Mouse (Mus musculus) left cerebral cortex, adult 2 months (tissue): Measurements from ENCODE around the gene Cfap52. TPM values are rescaled to one million over a fixed set of nuclear protein-coding genes. Genes with fewer than 3 reads are reported as not detected.

Experiments used
- DNase-seq, 2 experiments: peaks; one replicate each; pipeline ENCODE4 v3.0.0; 2021 to 2022; ENCODE audit warnings: low spot score in 2 of 2, mixed read lengths in 1 of 2; ENCODE audit errors: extremely low spot score in 1 of 2
- H3K27ac ChIP-seq: fragments of 200-600 bp; 2 replicates; pipeline ENCODE4 v1.8.1; 2022
- H3K4me3 ChIP-seq: fragments of 200-600 bp; 2 replicates; pipeline ENCODE4 v1.8.1; 2022
- CTCF ChIP-seq: fragments of 200-600 bp; IDR thresholded peaks from 2 replicates; pipeline ENCODE4 v1.8.1; 2022; ENCODE audit warnings: antibody characterized with exemption, mild to moderate bottlenecking, moderate library complexity
- intact Hi-C: fragments of 180-260 bp; cut with DNase I; formaldehyde crosslinking; loops from one replicate; pipeline ENCODE4 v1.15.1; 2025
- total RNA-seq, 2 experiments: library from RNA; stranded (reverse); gene quantifications; 2 replicates each; pipeline ENCODE4 v1.2.3; 2021

Gene Cfap52
- total RNA-seq, 2 experiments from 2014 or later = 7.3 to 7.7 TPM

- intact Hi-C loops = no loop called here
- H3K4me3 ChIP-seq = no peak overlapping the region
- peak; percentile 31 for TF ChIP-seq CTCF
Measured at GRCm38 (mm10) chr11:67923720-67924119, 41.7 kb downstream of the Cfap52 start.

GRCm38 (mm10) chr11:67922755-67923125 lies 42.7 kb downstream of the Cfap52 start:
- intact Hi-C loops = no loop called here
- DNase-seq = peak; percentile 42 to 59
- H3K27ac ChIP-seq = peak overlapping the region; percentile 80; the same call in 1 of the 2 replicates

More at GRCm38 (mm10) chr11:67923720-67924119, 41.7 kb downstream of the Cfap52 start:
- DNase-seq = no peak
- no peak overlapping the region for H3K27ac ChIP-seq

GRCm38 (mm10) chr11:67921827-67922754 lies 43.4 kb downstream of the Cfap52 start, which contains the start of gene Usp43:
Usp43 (minus strand) TSS chr11:67922153.
- DNase-seq = peak; percentile 18 to 32
- Histone ChIP-seq H3K27ac (peak within 1 kb of the TSS; percentile 80), H3K4me3 (peak within 1 kb of the TSS; percentile 79)
- intact Hi-C loops = loop anchor here (2.0 kb wide), 1 partner anchor 23 kb away; no protein-coding TSS in a partner anchor
- no peak; the same call in none of the 2 replicates for TF ChIP-seq CTCF

More at GRCm38 (mm10) chr11:67922755-67923125, 42.7 kb downstream of the Cfap52 start:
- peak overlapping the region; percentile 79 for H3K4me3 ChIP-seq
- peak; percentile 14 for TF ChIP-seq CTCF

GRCm38 (mm10) chr11:67921091-67921826 lies 44.2 kb downstream of the Cfap52 start:
- peak overlapping the region; percentile 80 for H3K27ac ChIP-seq
- TF ChIP-seq CTCF = no peak; the same call in 1 of the 2 replicates
- intact Hi-C loops = loop anchor here (2.0 kb wide), 1 partner anchor 22 kb away; no protein-coding TSS in a partner anchor
- peak; percentile 14 to 37 for DNase-seq
- peak overlapping the region; percentile 79 for H3K4me3 ChIP-seq

- DNase-seq = no peak
- TF ChIP-seq CTCF = no peak
- intact Hi-C loops = loop anchor here (2.0 kb wide), 1 partner anchor 22 kb away; no protein-coding TSS in a partner anchor
- Histone ChIP-seq H3K27ac (no peak overlapping the region), H3K4me3 (peak overlapping the region; percentile 79; the same call in 1 of the 2 replicates)
Measured at GRCm38 (mm10) chr11:67920226-67920960, 45.1 kb downstream of the Cfap52 start.

- intact Hi-C loops = no loop called here
- no peak overlapping the region for H3K4me3 ChIP-seq
- no peak for TF ChIP-seq CTCF
- no peak overlapping the region for H3K27ac ChIP-seq
- DNase-seq = no peak
Measured at GRCm38 (mm10) chr11:67919593-67919992, 45.9 kb downstream of the Cfap52 start.

GRCm38 (mm10) chr11:67917126-67917525 lies 48.3 kb downstream of the Cfap52 start:
- DNase-seq = no peak

GRCm38 (mm10) chr11:67911074-67911473 lies 54.4 kb downstream of the Cfap52 start:
- intact Hi-C loops = no loop called here
- H3K4me3 ChIP-seq = no peak overlapping the region
- TF ChIP-seq CTCF = no peak
- H3K27ac ChIP-seq = no peak overlapping the region
- DNase-seq = no peak

More at GRCm38 (mm10) chr11:67917126-67917525, 48.3 kb downstream of the Cfap52 start:
- intact Hi-C loops = no loop called here
- Histone ChIP-seq H3K27ac (no peak overlapping the region), H3K4me3 (no peak overlapping the region)
- TF ChIP-seq CTCF = no peak

GRCm38 (mm10) chr11:67903756-67904155 lies 61.7 kb downstream of the Cfap52 start:
- TF ChIP-seq CTCF = no peak
- H3K4me3 ChIP-seq = no peak overlapping the region
- intact Hi-C loops = no loop called here
- H3K27ac ChIP-seq = no peak overlapping the region
- no peak for DNase-seq

GRCm38 (mm10) chr11:67897064-67897560 lies 68.3 kb downstream of the Cfap52 start:
- peak; percentile 92 for TF ChIP-seq CTCF
- intact Hi-C loops = no loop called here
- H3K4me3 ChIP-seq = no peak overlapping the region
- no peak overlapping the region for H3K27ac ChIP-seq
- peak; percentile 37 to 65 for DNase-seq

- no peak for TF ChIP-seq CTCF
- intact Hi-C loops = no loop called here
- no peak for DNase-seq
- Histone ChIP-seq H3K27ac (no peak overlapping the region), H3K4me3 (no peak overlapping the region)
Measured at GRCm38 (mm10) chr11:67895641-67896040, 69.8 kb downstream of the Cfap52 start.
